Mouse (Mus musculus) frontal cortex, postnatal 10 days (tissue): Measurements from ENCODE around the gene Slc6a16.

Experiments
- DNase-seq, 2 experiments: peaks; one replicate each; pipeline ENCODE4 v3.0.0; 2022; ENCODE audit warnings: low spot score in 2 of 2, mixed read lengths in 1 of 2

Gene Slc6a16

GRCm38 (mm10) chr7:45216442-45217183 is 24.3 kb upstream of the Slc6a16 start:
- peak in 1 of 2 experiments; percentile 54 for DNase-seq

DNA sequence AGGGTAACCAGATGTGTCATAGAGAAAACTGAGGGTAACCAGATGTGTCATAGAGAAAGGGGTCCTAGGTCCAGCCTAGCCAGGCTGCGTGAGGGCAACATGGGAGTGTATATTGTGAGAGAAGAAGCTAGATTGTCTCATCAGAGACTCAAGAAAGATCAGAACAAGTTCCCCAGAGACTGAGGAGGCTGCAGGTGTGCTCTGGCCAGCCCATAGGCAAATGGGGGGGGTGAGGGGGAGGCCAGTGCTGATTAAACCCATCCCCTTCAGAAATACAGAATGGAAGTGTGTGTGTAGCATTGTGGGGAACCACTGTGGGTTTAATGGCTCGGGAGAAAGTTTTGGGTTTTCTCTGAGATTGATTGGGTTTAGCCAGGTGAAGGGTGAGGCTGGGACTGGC is 19.2 kb upstream of the Slc6a16 start:
- DNase-seq = no peak

DNA sequence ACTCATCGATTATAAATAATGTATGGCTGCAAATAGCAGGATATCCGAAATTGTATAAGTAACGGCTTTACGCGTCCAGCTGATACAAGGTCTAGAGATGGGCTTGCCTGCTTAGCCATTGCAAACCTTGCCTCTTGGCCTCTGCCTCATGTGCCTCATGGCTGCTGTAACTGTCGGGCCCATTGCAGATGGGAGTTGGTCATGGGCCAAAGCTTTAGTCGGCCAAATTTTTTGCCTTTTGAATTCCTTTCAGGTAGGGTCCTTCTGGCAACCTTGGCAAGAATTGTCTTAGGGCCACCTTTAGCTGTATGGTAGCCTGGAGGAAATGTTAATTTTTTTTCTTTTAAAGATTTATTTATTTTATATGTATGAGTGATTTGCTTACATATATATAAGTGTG is 16.1 kb upstream of the Slc6a16 start:
- DNase-seq = no peak

GRCm38 (mm10) chr7:45226421-45226820 is 14.5 kb upstream of the Slc6a16 start:
- no peak for DNase-seq

DNA sequence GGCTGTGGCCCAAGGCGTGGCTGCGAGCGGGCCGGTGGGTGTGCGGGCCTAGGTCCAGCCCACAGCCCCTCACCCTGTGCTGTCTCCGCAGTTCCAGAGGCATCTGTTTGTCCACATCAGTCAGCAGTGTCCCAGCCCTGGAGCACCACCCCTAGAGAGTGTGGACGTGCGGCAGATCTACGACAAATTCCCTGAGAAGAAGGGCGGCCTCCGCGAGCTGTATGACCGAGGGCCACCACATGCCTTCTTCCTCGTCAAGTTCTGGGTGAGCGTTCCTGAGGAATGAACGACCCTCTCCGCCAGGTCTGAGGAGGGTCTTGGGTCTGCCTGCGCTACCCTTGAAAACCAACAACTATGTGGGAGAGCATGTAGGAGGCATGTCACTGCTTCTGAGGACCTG is 12.3 kb upstream of the Slc6a16 start:
- DNase-seq = no peak

GRCm38 (mm10) chr7:45229046-45229445 is 11.8 kb upstream of the Slc6a16 start:
- DNase-seq = no peak

GRCm38 (mm10) chr7:45229459-45230203 is 11.3 kb upstream of the Slc6a16 start:
- DNase-seq = no peak

- DNase-seq = no peak
Measured at GRCm38 (mm10) chr7:45231192-45231591, 9.7 kb upstream of the Slc6a16 start.

- no peak for DNase-seq
Measured at GRCm38 (mm10) chr7:45231941-45232340, 8.9 kb upstream of the Slc6a16 start.

GRCm38 (mm10) chr7:45232716-45233465 is 8.0 kb upstream of the Slc6a16 start:
- DNase-seq = no peak

GRCm38 (mm10) chr7:45233580-45234332 is 7.1 kb upstream of the Slc6a16 start:
- peak; percentile 44 to 79 for DNase-seq

DNA sequence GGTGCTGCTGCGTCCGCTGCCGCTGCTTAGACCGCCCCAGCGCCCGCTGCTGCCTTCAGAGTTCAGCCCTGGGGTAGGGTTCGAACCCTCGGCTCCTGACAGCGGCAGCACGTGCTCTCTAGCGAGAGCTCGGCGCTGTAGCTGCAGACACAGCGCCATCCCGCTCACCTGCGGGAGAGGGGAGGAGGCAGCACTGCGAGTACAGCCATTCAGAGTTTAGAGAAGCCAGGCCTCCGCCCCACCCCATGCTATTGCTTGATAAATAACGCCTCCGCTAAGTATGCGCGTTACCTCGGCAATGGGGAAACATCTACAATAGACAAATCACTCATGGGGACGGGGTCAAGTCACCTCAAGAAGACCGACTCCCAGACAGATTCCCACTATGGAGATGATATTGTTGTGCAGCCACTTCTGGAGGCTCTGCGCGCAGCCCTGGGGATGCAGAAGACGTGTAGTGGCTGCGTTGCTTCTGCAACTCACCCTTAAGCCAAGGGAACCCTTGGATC is 6.5 kb upstream of the Slc6a16 start:
- no peak for DNase-seq

DNA sequence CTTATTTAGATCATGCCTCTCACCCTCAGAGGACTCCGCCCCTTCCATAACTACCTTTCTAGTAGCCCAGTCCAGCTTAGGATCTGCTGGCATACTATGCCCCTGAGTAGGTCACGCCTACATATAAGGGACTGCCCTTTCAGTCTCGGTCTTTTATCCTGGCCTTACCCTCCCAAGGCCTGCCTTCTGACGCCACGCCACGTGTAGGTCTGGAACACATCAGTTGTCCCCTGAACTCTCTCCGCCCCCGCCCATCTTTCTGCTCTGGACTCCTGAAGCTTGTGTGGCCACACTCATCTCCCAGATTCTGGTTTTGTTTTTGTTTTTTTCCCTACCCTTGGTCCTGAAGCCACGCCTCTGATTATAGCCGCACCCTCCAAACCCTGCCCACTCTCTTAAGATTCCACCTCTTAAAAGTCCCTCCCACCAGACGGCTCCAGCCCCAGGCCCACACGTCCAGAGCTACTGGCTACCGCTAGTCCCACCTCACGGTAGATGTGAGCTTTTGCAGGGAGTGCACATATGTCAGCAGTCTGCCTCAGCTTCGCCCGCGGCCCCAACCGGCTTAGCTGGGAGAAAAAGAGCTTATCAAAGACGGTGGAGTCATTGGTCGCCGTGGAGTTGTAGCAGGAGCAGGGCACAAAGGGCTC is 5.8 kb upstream of the Slc6a16 start:
- DNase-seq = no peak

GRCm38 (mm10) chr7:45235656-45236180 is 5.2 kb upstream of the Slc6a16 start:
- DNase-seq = no peak

- DNase-seq = no peak
Measured at GRCm38 (mm10) chr7:45237747-45238699, 2.9 kb upstream of the Slc6a16 start.

- DNase-seq = no peak
Measured at GRCm38 (mm10) chr7:45238723-45239496, 2.0 kb upstream of the Slc6a16 start, which contains the start of gene Cd37. TSS of gene Cd37 (minus strand) at chr7:45239115.

- DNase-seq = no peak
Measured at GRCm38 (mm10) chr7:45240109-45240508, 776 bp upstream of the Slc6a16 start.

- no peak for DNase-seq
Measured at GRCm38 (mm10) chr7:45241389-45241749, 484 bp downstream of the Slc6a16 start.

DNA sequence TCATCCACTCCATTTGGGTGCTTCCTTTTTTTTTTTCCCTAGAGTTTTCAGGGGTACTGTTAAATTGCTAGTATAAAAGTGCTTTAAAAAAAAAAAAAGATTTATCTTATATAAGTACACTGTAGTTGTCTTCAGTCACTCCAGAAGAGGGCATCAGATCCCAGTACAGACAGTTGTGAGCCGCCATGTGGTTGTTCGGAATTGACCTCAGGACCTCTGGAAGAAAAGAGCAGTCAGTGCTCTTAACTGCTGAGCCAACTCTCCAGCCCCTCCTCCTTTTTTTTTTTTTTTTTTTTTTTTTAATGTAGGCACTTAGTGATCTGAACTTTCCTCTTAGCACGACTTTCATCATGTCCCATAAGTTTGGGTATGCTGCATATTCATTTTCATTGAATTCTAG is 6.8 kb downstream of the Slc6a16 start:
- DNase-seq = no peak
